Mouse (Mus musculus) adrenal gland, postnatal 25 days (tissue): ENCODE results near the gene Tmem209. TPM values are rescaled to one million over a fixed set of nuclear protein-coding genes. Genes with fewer than 3 reads are reported as not detected.

Experiments
- DNase-seq: peaks from one replicate; pipeline ENCODE4 v3.0.0; 2021; ENCODE audit warnings: mixed read lengths
- total RNA-seq: library from RNA; stranded (reverse); gene quantifications from 2 replicates; pipeline ENCODE4 v1.2.3, GENCODE M21; 2021

Tmem209 gene
- total RNA-seq, 1 experiment from 2014 or later, result 25.9 TPM

GRCm38 (mm10) chr6:30538240-30538639 is 28.7 kb upstream of the Tmem209 start:
- no peak for DNase-seq

DNA sequence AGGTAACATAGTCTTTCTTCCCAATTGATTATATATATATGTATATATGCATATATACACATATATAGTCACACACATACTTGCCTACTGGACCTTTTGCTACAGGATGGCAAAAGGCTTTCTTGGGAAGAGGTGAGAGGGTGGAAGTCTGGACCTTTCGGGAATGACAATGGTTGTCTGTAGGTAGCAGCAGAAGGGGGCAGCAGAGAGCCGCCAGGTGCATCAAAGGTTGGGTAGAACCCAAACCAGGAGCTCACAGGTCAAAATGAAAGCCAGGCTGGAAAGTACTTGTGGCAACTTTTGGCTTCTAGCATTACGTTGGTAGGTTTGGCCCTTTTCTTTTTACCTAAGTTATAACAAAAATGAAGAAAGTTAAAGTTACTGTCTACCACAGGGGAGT is 25.8 kb upstream of the Tmem209 start:
- DNase-seq, result peak; percentile 70

GRCm38 (mm10) chr6:30528800-30529199 is 19.2 kb upstream of the Tmem209 start:
- DNase-seq, result no peak

DNA sequence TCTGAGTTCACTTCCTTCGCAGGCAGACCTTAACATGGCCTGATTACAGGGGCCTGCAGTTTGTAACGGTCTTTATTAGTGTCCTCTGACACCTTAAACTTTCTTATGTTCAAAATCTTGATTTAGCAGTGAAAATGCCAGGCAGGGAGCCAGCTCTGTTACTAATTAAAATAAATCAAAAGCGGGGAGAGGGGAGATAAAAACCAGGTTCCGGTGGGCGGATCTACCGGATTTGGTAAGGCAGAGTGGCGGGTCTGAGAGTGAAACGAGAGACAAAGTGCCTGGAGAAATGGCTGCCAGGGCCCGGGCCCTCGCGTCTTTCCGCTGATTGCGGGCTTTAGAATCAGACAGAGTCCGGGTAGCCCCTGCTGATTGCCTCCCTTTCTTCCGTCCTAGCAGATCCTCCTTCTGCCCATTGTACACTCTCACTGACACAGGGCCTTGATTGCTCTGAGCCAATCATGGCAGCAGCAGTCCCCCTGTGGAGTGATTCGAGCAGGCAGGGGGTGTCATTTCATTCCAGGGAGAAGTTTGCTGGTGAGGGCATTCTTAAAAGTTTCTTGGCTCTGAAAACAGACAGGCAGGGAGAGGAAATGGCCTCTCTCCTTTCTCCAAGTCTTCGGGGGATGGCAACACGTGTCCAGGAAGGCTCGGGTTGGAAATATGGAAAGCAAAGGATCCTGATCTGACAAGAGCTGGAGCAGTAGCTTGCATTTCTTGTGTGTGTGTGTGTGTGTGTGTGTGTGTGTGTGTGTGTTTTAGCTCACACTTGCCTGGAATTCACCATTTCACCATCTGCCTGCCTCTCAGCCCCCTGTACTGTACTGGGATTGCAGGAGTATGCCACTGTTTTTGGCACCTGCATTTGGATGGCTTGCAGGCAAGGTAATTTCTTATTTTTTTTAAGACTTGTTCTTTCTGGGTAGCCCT is 17.3 kb upstream of the Tmem209 start:
- no peak for DNase-seq

DNA sequence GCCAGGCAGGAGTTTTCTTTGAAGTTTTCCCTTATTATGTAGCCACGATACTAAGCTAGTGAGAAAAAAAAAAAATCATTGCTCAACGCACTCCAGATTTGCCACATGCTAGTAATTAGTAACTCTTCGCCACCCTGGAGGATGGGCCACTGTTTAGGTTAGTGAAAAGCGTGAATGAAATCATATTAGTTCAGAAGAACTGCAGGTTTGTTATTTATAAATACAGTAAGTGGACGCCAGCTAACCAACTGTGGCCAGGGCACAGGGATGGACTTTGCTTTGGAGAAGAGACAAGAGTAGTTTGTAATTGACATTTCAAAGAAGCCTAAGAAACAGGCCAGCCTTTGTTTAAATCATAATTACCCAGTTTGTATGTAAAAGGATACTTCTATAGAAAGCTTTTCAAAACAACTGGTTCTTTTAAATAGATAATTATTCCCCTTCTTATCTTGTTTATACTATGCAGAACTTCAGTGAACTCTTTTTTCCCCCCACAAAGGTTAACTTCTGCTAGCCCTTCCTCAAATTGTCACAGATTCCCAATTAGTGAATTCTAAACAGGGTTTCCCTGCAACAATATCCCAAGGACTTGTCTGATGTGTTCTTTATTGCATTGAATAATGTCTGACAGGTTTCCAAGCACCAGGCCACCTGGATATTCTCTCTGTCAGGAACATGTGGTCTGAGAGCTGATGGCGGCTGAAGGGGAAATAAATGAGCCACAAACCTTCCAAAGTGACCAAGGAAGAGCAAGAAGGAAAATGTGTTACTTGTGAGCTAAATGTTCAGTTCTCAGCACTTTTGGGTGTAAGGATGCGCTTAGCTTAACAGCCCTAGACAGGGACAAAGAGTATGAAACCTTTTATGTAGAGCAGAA is 16.1 kb upstream of the Tmem209 start:
- no peak for DNase-seq

DNA sequence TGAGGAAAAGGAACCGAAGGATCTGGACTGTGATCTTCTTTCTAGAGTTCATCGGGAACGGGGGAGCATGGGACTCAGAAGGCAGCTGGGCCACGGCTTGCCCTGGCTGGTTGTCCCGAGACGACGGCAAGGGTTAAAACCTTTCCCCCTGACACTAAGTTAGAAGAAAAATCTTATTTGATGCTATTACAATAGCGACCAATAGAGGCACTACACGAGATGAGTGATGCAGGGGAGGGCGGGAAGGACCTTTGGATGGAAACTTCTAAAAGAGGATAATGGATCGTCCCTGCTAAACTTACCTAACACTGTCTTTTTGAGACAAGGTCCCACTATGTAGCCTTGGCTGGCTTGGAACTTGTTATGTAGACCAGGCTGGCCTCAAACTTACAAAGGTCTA is 10.8 kb upstream of the Tmem209 start:
- no peak for DNase-seq

DNA sequence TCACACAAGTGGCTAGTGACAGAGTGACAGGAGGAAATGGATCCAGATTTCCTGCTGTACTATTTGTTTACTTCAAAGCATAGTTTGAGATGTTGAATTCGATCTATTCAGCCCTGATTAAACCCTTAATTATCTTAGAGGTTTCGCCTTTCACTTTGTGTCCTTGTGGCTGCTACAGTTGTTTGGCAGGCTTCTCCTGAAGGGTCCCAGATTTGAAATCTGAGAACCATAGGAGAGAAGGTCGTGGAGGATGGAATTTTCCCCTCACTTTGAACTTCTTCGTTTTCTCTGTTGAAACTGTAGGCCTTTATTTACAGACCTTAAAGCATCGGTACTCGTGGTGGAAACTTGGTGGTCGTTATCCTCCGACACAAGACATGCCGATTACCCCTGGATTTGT is 4.7 kb upstream of the Tmem209 start:
- DNase-seq, result no peak

DNA sequence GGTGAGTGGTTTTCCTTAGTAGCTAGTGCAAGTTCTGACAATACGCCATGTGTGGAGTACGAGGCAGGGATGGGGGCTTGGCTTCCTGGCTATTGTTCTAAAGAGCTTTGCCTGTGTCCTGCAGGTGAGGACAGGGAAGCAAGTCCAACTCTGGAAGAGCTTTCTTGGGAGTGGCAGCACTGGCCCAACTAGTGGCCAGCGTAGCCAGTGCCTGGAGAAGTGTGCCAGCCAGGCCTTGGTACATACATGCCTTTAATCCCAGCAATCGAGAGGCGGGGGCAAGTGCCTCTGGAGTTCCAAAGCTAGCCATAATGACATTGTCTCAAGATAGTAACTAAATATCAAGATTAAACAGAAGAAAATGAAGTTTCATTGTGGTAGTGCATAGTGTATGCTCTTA is 708 bp upstream of the Tmem209 start:
- no peak for DNase-seq

GRCm38 (mm10) chr6:30508824-30509223 is 759 bp downstream of the Tmem209 start:
- DNase-seq, result no peak

DNA sequence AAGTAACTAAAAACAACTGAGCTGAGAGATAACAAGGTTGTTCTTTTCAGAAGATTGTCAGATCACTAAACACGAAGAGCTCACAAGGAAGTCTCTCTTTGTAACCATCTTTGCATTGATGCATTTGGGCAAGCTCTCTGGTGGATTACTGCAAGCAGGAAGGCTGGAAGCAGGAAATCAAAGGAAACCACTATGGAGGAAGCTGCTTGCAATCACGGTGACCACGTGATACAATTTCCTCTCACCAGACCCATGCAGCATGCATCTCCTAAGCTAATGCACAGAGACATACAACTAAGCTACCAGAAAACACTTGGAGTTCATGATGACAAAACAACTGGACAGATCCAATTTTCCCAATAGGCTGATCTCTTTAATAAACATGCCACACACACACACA is 10.5 kb downstream of the Tmem209 start:
- DNase-seq, result no peak

GRCm38 (mm10) chr6:30486504-30486903 is 23.1 kb downstream of the Tmem209 start:
- no peak for DNase-seq

DNA sequence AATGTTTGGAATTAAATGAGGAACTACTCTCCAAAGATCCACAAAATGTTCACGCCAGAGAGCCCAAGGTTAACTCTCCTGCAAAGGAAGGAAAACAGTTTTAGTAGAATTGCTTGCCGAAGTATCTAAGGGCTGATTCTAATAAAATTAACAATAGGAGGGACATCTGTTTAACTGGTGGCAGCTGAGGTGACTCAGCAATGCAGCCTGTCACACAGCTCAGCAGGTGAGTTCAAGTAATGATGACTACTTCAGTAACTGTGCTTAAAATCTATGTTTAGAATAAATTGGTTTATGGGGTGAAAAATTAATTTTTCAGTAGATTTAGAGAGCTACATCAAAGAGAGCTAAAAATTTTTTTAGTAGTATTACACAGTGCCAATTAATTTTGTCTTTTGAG is 26.7 kb downstream of the Tmem209 start:
- DNase-seq, result no peak

GRCm38 (mm10) chr6:30479418-30479817 is 30.2 kb downstream of the Tmem209 start:
- no peak for DNase-seq

- no peak for DNase-seq
These were observed 31.8 kb downstream of the Tmem209 start for GRCm38 (mm10) chr6:30477784-30478183.

DNA sequence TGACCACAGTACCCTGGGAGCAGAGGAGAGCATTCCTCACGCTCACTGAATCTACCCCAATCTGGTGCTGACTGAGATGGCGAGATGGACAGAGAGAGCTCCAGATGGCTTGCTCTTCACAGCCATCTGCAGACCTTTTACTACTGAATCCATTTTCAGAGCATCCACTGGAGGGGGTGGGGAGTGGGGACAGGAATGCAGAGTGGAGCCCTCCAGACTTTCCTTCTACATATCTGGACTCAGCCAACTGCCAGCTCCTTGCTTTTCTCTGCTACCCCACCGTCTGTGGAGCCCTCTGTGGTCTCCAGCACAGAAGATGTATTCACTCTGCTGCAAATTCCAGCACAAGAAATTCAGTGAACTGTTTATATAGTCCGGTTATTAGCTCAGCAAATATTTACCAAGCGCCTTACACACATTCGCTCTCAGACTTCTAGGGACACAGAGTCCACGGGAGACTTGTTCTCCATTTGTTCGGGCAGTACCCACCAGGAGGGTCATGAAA is 32.3 kb downstream of the Tmem209 start:
- DNase-seq, result no peak

- DNase-seq, result no peak
These were observed 33.4 kb downstream of the Tmem209 start for GRCm38 (mm10) chr6:30476025-30476765.

GRCm38 (mm10) chr6:30471706-30472105 is 37.9 kb downstream of the Tmem209 start:
- DNase-seq, result no peak

DNA sequence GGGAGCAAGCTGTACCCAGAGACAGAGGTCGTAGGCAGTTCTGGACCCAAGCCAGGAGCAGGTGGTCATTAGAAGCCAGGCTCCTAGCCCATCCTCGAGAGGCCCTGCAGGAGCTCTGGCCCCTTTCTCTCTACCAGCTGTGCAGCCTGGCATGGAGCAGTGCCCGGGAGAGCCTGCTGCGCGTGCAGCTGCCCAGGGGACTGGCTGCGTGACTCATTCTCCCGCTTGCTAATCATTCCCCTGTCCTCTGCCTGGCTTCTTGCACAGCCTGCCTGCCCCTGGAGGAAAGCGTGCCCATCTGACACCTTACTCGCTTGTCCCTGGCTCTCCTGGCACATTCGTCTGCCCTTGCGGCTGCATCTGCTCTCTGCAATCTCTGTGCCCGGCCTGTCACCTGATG is 40.2 kb downstream of the Tmem209 start:
- DNase-seq, result peak; percentile 71

DNA sequence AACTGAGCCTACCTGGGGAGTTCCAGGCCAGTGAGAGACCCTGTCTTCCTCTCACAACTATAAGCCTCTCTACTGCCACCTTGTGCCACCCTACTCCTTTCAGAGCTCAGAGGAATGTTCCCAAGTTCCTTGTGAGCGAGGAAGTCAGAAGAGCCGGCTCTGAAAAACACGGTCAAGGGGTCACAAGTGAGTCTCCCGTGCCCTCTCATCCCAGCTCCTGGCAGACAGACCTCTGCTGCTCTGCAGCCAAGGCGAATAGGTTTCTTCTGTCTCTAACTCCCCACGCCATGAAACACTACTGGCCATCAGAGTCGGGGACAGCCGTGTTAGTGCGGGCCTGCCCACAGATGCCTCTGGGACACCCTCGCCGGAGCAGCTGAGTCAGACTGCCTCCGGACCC is 40.9 kb downstream of the Tmem209 start:
- peak; percentile 35 for DNase-seq

DNA sequence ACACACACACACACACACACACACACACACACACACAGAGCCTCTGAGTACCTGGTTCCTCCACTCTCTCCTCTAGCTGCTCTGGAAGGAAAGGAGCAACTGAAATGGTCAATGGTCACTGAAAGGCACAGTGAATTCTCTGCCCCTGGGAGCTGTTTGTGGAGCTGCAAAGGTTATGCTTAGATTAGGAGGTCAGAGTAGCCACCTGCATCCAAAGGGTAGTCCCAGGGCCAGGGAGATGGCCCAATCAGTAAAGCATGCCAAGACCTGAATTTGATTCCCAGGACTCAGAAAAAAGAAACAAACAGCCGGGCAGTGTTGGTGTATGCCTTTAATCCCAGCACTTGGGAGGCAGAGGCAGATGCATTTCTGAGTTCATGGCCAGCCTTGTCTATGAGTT is 41.5 kb downstream of the Tmem209 start:
- DNase-seq, result no peak

DNA sequence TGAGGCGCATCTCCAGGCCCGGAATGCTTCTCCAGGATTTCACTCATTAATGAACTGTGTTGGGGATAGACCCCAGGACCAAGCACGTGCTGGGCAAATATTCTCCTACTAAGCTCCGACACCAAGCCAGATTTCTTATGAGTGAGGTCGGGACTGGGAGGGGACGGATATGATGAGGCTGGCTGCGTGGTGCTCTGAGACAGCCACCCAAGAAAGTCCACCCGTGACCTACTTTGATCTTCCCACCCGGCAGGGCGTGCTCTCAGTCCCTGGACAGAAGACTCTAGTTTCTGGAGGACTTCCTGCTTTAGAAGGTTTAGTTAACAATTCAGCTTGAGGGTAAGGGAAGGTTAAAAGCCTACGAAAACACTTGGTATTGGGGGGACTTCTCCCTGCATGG is 44.0 kb downstream of the Tmem209 start:
- no peak for DNase-seq

- no peak for DNase-seq
These were observed 46.8 kb downstream of the Tmem209 start for GRCm38 (mm10) chr6:30462822-30463221.
